Mouse (Mus musculus) hindbrain, postnatal 0 days (tissue): ENCODE results near the gene Cfap52. TPM values are rescaled to one million over a fixed set of nuclear protein-coding genes. Genes with fewer than 3 reads are reported as not detected.

Experiments
- ATAC-seq: fragments of 200-750 bp; cut with Nextera tagmentation; 2 replicates; pipeline ENCODE4 v1.8.0; 2017; ENCODE audit warnings: mild to moderate bottlenecking, moderate TSS enrichment, moderate library complexity
- DNase-seq: peaks from one replicate; pipeline ENCODE4 v3.0.0-alpha.2; 2015; ENCODE audit warnings: low spot score
- H3K27ac ChIP-seq: fragments of 300-500 bp; sonication (generic); 2 replicates; pipeline ENCODE4 v1.5.1; 2014; ENCODE audit warnings: mild to moderate bottlenecking
- H3K27me3 ChIP-seq: fragments of 300-500 bp; sonication (generic); 2 replicates; pipeline ENCODE4 v1.6.1; 2014; ENCODE audit warnings: low read length, mixed read lengths; ENCODE audit not compliant: insufficient read depth
- H3K36me3 ChIP-seq: fragments of 300-500 bp; sonication (generic); 2 replicates; pipeline ENCODE4 v1.6.1; 2014; ENCODE audit warnings: low read length, mixed read lengths; ENCODE audit not compliant: insufficient read depth
- H3K4me1 ChIP-seq: fragments of 300-500 bp; sonication (generic); 2 replicates; pipeline ENCODE4 v1.6.1; 2014; ENCODE audit warnings: antibody characterized with exemption, low read length, mixed read lengths; ENCODE audit not compliant: insufficient read depth
- H3K4me2 ChIP-seq: fragments of 300-500 bp; sonication (generic); 2 replicates; pipeline ENCODE4 v1.6.1; 2014; ENCODE audit warnings: low read depth, mild to moderate bottlenecking, low read length, moderate library complexity, mixed read lengths
- H3K4me3 ChIP-seq: fragments of 300-500 bp; sonication (generic); 2 replicates; pipeline ENCODE4 v1.5.1; 2014; ENCODE audit warnings: low read length
- H3K9ac ChIP-seq: fragments of 300-500 bp; sonication (generic); replicated peaks from 2 replicates; pipeline ENCODE4 v1.6.1; 2014; ENCODE audit warnings: mild to moderate bottlenecking, low read length, moderate library complexity, mixed read lengths
- H3K9me3 ChIP-seq: fragments of 300-500 bp; sonication (generic); 2 replicates; pipeline ENCODE4 v1.6.1; 2016; ENCODE audit warnings: low read length, mixed read lengths
- CTCF ChIP-seq: IDR thresholded peaks from 2 replicates; pipeline ENCODE4 v1.5.1; 2016; ENCODE audit warnings: antibody characterized with exemption, control low read depth, low read depth
- WGBS: fragments of 180-500 bp; shearing (Covaris S2); extraction: QIAGEN DNeasy Blood & Tissue Kit; methylation state at CpG from one replicate; pipeline ENCODE4 v1.1.7; 2014; 5-methylcytosine and 5-hydroxymethylcytosine counted together
- polyA plus RNA-seq: library from polyadenylated mRNA; unstranded; fragments of >200 nt; fragmentation: Nextera tagmentation; extraction: Ambion mirVana; gene quantifications from 2 replicates; pipeline ENCODE4 v1.2.1, GENCODE M21; 2015
- total RNA-seq: library from RNA; depleted of rRNA; stranded (reverse); fragments of >200 nt; gene quantifications from 2 replicates; pipeline ENCODE4 v1.2.3, GENCODE M21; 2014

Cfap52 gene
- total and polyA plus RNA-seq, 2 experiments from 2014 or later: 3.3 to 4.6 TPM

DNA sequence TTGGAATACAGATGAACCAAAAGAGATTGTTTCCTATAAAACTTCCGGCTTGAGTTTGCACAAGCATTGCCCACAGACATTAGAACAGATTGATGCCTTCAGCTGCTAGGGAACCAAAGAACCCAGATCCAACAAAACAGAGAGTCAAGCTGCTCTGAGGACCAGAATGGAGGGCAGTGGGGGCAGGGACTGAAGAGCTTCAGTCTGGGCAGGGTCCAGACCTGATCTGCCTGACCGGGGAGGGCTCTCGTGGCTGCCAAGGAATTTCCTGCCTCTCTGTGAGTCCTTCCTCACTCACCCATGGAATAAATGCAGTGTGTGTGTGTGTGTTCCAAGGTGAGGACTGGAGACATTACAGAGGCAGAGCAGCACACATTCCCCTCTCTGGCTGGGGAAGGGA lies 17.2 kb downstream of the Cfap52 start:
- H3K4me2 ChIP-seq: no peak overlapping the region
- H3K9me3 ChIP-seq: no peaks in the 10 kb centered on the region
- H3K4me3 ChIP-seq: no peak overlapping the region
- no peak overlapping the region for H3K9ac ChIP-seq
- DNase-seq: no peak
- no peak for ATAC-seq
- no peak overlapping the region for H3K27ac ChIP-seq
- WGBS: 55% methylated on average over 3 of the region's 3 CpGs
- no peaks in the 10 kb centered on the region for H3K36me3 ChIP-seq
- TF ChIP-seq CTCF: no peak
- H3K27me3 ChIP-seq: no peaks in the 10 kb centered on the region
- H3K4me1 ChIP-seq: no peaks in the 10 kb centered on the region

DNA sequence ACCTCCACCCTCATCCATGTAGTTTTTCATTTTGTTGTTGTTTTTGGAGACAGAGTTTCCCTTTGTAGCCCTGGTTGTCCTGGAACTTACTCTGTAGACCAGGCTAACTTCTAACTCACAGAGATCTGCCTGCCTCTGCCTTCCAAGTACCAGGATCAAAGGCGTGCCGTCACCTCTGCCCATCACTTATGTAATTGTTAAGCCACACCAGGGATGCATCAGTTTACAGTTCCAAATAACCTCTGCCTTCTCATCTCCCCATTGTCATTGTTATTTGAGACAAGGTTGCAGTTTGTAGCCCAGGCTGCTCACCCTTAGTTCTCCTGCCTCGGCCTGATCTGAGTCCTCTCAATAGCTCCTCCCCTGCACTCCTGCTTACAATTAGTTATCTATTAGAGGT lies 33.3 kb downstream of the Cfap52 start:
- no peak overlapping the region for H3K4me3 ChIP-seq
- DNase-seq (no peak), ATAC-seq (no peak)
- WGBS: 92% methylated on average over 3 of the region's 3 CpGs
- no peaks in the 10 kb centered on the region for H3K36me3 ChIP-seq
- no peak overlapping the region for H3K27ac ChIP-seq
- no peaks in the 10 kb centered on the region for H3K27me3 ChIP-seq
- H3K4me2 ChIP-seq: no peak overlapping the region
- TF ChIP-seq CTCF: no peak
- H3K9me3 ChIP-seq: no peaks in the 10 kb centered on the region
- H3K4me1 ChIP-seq: no peaks in the 10 kb centered on the region
- no peak overlapping the region for H3K9ac ChIP-seq

DNA sequence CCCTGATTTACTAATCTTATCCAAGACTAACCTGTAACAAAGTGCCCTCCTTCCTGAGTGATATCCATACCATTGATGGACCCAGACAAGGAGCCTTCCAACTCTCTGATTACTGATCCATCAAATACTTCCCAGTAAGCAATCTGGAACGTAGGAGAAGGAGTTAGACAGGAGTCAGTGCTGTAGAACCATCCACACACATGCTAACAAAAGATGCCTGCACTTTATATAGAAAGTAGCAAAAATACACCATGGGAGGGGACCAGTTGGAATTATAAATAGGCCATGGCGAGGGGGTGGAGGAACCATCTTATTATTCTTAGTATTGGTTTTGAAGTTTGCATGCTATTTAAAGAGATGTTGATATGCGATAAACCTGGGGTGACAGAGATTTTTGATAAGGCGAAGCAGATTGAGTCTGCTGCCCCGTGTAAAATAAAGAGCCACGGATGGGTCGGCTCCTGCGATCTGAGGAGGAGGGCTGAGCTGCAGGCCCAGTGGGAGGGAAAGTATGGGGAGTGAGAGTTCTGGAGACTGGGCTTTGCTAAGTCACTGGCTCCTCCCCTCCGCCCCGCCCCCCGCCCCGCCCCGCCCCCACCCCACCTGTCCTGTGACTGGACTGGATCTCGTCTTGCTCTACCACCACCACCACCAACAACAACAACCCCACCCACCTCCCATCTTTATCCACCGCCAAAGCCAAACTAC lies 38.9 kb downstream of the Cfap52 start:
- Histone ChIP-seq H3K9ac (no peak overlapping the region), H3K4me2 (no peak overlapping the region), H3K36me3 (no peaks in the 10 kb centered on the region), H3K9me3 (no peaks in the 10 kb centered on the region), H3K27ac (no peak overlapping the region), H3K27me3 (no peaks in the 10 kb centered on the region), H3K4me3 (no peak overlapping the region), H3K4me1 (no peaks in the 10 kb centered on the region)
- ATAC-seq (no peak), DNase-seq (no peak)
- no peak for TF ChIP-seq CTCF
- WGBS: 18% methylated on average over 11 of the region's 15 CpGs

DNA sequence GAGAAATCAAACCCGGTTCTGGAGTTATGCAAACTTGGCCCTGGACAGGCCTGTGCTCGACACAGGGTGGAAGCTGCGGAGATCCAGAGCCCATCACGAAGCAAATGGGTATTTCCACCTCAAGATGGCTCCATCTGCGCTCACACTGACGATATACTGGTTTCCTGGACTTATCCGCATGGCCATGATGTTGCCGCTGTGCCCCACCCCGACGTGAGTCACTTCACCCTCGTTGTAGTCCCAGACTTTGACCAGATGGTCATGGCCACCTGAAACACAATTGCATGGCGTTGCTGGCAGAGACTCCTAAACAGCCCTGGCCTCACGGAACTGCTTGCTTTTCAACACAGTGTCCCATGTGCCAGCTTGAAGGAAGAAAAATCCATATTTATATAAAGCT lies 40.5 kb downstream of the Cfap52 start:
- Histone ChIP-seq H3K36me3 (no peaks in the 10 kb centered on the region), H3K9ac (no peak overlapping the region), H3K4me2 (no peak overlapping the region), H3K9me3 (no peaks in the 10 kb centered on the region), H3K27me3 (peaks cover 8% of the 10 kb centered on the region; the same call in 1 of the 2 replicates), H3K4me3 (no peak overlapping the region), H3K27ac (no peak overlapping the region), H3K4me1 (no peaks in the 10 kb centered on the region)
- DNase-seq: no peak
- ATAC-seq: no peak
- WGBS: 90% methylated on average over 13 of the region's 13 CpGs
- no peak for TF ChIP-seq CTCF

DNA sequence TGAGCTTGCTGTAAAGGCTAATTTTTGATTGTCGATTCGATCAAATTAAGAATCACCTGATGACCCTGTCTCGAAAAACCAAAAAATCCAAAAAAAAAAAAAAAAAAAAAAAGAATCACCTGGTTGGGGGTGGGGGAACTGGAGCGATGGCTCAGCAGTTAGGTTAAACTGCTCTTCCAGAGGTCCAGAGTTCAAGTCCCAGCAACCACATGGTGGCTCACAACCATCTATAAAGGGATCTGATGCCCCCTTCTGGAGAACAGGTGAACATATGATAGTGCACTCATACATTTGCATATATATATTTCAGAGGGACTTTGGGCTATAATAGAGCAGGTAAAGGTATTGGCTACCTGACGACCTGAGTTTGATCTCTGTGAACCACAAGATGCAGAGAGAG lies 41.7 kb downstream of the Cfap52 start:
- no peak overlapping the region for H3K9ac ChIP-seq
- no peaks in the 10 kb centered on the region for H3K9me3 ChIP-seq
- WGBS: 95% methylated on average over 5 of the region's 5 CpGs
- peak; percentile 16; the same call in 1 of the 2 replicates for TF ChIP-seq CTCF
- H3K4me3 ChIP-seq: no peak overlapping the region
- no peak overlapping the region for H3K4me2 ChIP-seq
- ATAC-seq: no peak
- no peaks in the 10 kb centered on the region for H3K36me3 ChIP-seq
- H3K27ac ChIP-seq: no peak overlapping the region
- DNase-seq: no peak
- H3K27me3 ChIP-seq: peaks cover 8% of the 10 kb centered on the region; the same call in 1 of the 2 replicates
- H3K4me1 ChIP-seq: no peaks in the 10 kb centered on the region

DNA sequence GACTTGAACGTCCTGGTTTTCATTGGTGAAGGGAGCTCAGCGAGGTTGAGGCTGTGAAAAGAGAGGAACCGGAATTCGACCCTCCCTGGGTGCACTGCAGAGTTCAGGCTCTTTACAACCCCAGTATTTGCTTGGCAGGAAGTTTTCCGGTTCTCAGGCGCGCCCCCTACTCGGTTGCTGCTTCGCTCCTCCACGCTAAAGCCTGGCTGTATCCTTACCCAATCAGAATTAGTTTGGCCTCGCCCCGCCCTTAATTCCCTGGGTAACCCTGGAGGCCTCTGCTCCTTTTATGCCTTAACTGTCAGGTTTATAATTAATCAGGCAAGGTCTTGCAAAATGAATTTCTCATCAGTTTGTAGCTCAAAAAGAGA lies 42.7 kb downstream of the Cfap52 start:
- peak overlapping the region; percentile 57 for H3K4me3 ChIP-seq
- H3K27ac ChIP-seq: no peak overlapping the region
- DNase-seq (peak; percentile 82), ATAC-seq (peak; percentile 77)
- under 1% methylated on average over 12 of the region's 12 CpGs for WGBS
- H3K27me3 ChIP-seq: peaks cover 8% of the 10 kb centered on the region; the same call in 1 of the 2 replicates
- peak; percentile 61 for TF ChIP-seq CTCF
- no peaks in the 10 kb centered on the region for H3K36me3 ChIP-seq
- H3K9me3 ChIP-seq: no peaks in the 10 kb centered on the region
- no peak overlapping the region; the same call in 1 of the 2 replicates for H3K9ac ChIP-seq
- H3K4me1 ChIP-seq: no peaks in the 10 kb centered on the region
- H3K4me2 ChIP-seq: peak overlapping the region; percentile 98
